Mouse (Mus musculus) testis, adult 2 months (tissue): ENCODE measurements at regions not wholly inside any gene's neighbourhood (a gene's known extent, or its start where the extent isn't known, plus 50 kb on each side); places are given as distances from the start of the nearest gene placed in this dataset.

ENCODE experiments used
- H3K27ac ChIP-seq: fragments of 200-500 bp; 2 replicates; pipeline ENCODE4 v1.5.1; 2012; ENCODE audit warnings: low read depth, low read length; ENCODE audit not compliant: control insufficient read depth, insufficient read depth
- H3K27me3 ChIP-seq: fragments of 200-500 bp; 2 replicates; pipeline ENCODE4 v1.6.1; 2012; ENCODE audit warnings: mild to moderate bottlenecking, low read length, moderate library complexity; ENCODE audit not compliant: control insufficient read depth, insufficient read depth
- H3K36me3 ChIP-seq: fragments of 200-500 bp; 2 replicates; pipeline ENCODE4 v1.6.1; 2012; ENCODE audit warnings: mild to moderate bottlenecking, low read length; ENCODE audit not compliant: control insufficient read depth, insufficient read depth
- H3K4me1 ChIP-seq: fragments of 200-500 bp; 2 replicates; pipeline ENCODE4 v1.6.1; 2012; ENCODE audit warnings: low read length; ENCODE audit not compliant: control insufficient read depth, insufficient read depth
- H3K4me3 ChIP-seq: fragments of 200-500 bp; 2 replicates; pipeline ENCODE4 v1.5.1; 2012; ENCODE audit warnings: low read depth, mild to moderate bottlenecking, low read length, moderate library complexity, mixed read lengths; ENCODE audit not compliant: control insufficient read depth
- CTCF ChIP-seq: fragments of 200-500 bp; IDR thresholded peaks from 2 replicates; pipeline ENCODE4 v1.5.1; 2012; ENCODE audit warnings: low read depth, mild to moderate bottlenecking, inconsistent platforms, low read length, moderate library complexity; ENCODE audit not compliant: control insufficient read depth, insufficient read depth, insufficient replicate concordance
- POLR2A ChIP-seq: fragments of 200-500 bp; IDR thresholded peaks from 2 replicates; pipeline ENCODE4 v1.6.1; 2012; ENCODE audit warnings: low read depth, mild to moderate bottlenecking, inconsistent platforms, low read length, moderate library complexity; ENCODE audit not compliant: control insufficient read depth

- H3K4me1 ChIP-seq = peaks cover 18% of the 10 kb centered on the region
- H3K36me3 ChIP-seq = no peaks in the 10 kb centered on the region
- H3K27ac ChIP-seq = no peak overlapping the region
- no peak overlapping the region for H3K4me3 ChIP-seq
- no peaks in the 10 kb centered on the region for H3K27me3 ChIP-seq
- no peak for TF ChIP-seq POLR2A
- TF ChIP-seq CTCF = no peak
Measured at GRCm38 (mm10) chr8:25437178-25437577, 613.0 kb upstream of the Adam5 start.

GRCm38 (mm10) chr8:25430552-25430951, 606.4 kb upstream of the Adam5 start:
- H3K4me3 ChIP-seq = no peak overlapping the region
- H3K36me3 ChIP-seq = no peaks in the 10 kb centered on the region
- peaks cover 2% of the 10 kb centered on the region; the same call in 1 of the 2 replicates for H3K4me1 ChIP-seq
- no peaks in the 10 kb centered on the region for H3K27me3 ChIP-seq
- TF ChIP-seq POLR2A (no peak), CTCF (no peak)
- no peak overlapping the region for H3K27ac ChIP-seq

GRCm38 (mm10) chr8:25429846-25430482, 605.8 kb upstream of the Adam5 start:
- TF ChIP-seq POLR2A = no peak
- no peak for TF ChIP-seq CTCF
- Histone ChIP-seq H3K27ac (no peak overlapping the region), H3K4me1 (peaks cover 2% of the 10 kb centered on the region; the same call in 1 of the 2 replicates)

GRCm38 (mm10) chr8:25428761-25429160, 604.6 kb upstream of the Adam5 start:
- H3K4me3 ChIP-seq = no peak overlapping the region
- TF ChIP-seq CTCF = no peak
- TF ChIP-seq POLR2A = no peak
- H3K27me3 ChIP-seq = no peaks in the 10 kb centered on the region
- no peak overlapping the region for H3K27ac ChIP-seq
- H3K36me3 ChIP-seq = no peaks in the 10 kb centered on the region
- peaks cover 2% of the 10 kb centered on the region; the same call in 1 of the 2 replicates for H3K4me1 ChIP-seq

More at GRCm38 (mm10) chr8:25429846-25430482, 605.8 kb upstream of the Adam5 start:
- no peaks in the 10 kb centered on the region for H3K27me3 ChIP-seq
- H3K4me3 ChIP-seq = no peak overlapping the region
- no peaks in the 10 kb centered on the region for H3K36me3 ChIP-seq

- TF ChIP-seq CTCF (no peak), POLR2A (no peak)
- H3K4me1 ChIP-seq = no peaks in the 10 kb centered on the region; the same call in 1 of the 2 replicates
- no peak overlapping the region for H3K4me3 ChIP-seq
- no peaks in the 10 kb centered on the region for H3K27me3 ChIP-seq
- H3K27ac ChIP-seq = no peak overlapping the region
- H3K36me3 ChIP-seq = no peaks in the 10 kb centered on the region
Measured at GRCm38 (mm10) chr8:25426207-25426606, 602.0 kb upstream of the Adam5 start.

GRCm38 (mm10) chr8:25421478-25421877, 597.3 kb upstream of the Adam5 start:
- no peaks in the 10 kb centered on the region for H3K27me3 ChIP-seq
- H3K4me3 ChIP-seq = no peak overlapping the region
- no peak overlapping the region for H3K27ac ChIP-seq
- TF ChIP-seq CTCF (no peak), POLR2A (no peak)
- no peaks in the 10 kb centered on the region for H3K4me1 ChIP-seq
- no peaks in the 10 kb centered on the region for H3K36me3 ChIP-seq

- H3K36me3 ChIP-seq = no peaks in the 10 kb centered on the region
- TF ChIP-seq CTCF (no peak), POLR2A (no peak)
Measured at GRCm38 (mm10) chr8:25410536-25410935, 586.4 kb upstream of the Adam5 start.

More at GRCm38 (mm10) chr8:25410536-25410935, 586.4 kb upstream of the Adam5 start:
- no peaks in the 10 kb centered on the region for H3K27me3 ChIP-seq
- no peak overlapping the region for H3K4me3 ChIP-seq
- H3K4me1 ChIP-seq = peaks cover 2% of the 10 kb centered on the region; the same call in 1 of the 2 replicates
- H3K27ac ChIP-seq = no peak overlapping the region
